Mouse (Mus musculus) liver, embryonic 15.5 days (tissue): ENCODE measurements around the gene E130114P18Rik. TPM values are rescaled to one million over a fixed set of nuclear protein-coding genes. Genes with fewer than 3 reads are reported as not detected.

Experiments
- ATAC-seq: fragments of 200-750 bp; cut with Nextera tagmentation; 2 replicates; pipeline ENCODE4 v1.8.0; 2017; ENCODE audit warnings: moderate number of reproducible peaks, mild to moderate bottlenecking, moderate library complexity; ENCODE audit not compliant: insufficient read depth
- H3K27ac ChIP-seq: fragments of 300-500 bp; sonication (generic); replicated peaks from 2 replicates; pipeline ENCODE4 v1.5.1; 2015; ENCODE audit warnings: mild to moderate bottlenecking, inconsistent platforms
- H3K27me3 ChIP-seq: fragments of 300-500 bp; sonication (generic); 2 replicates; pipeline ENCODE4 v1.6.1; 2015; ENCODE audit warnings: mild to moderate bottlenecking, inconsistent platforms
- H3K36me3 ChIP-seq: fragments of 300-500 bp; sonication (generic); replicated peaks from 2 replicates; pipeline ENCODE4 v1.6.1; 2015; ENCODE audit warnings: moderate library complexity, mild to moderate bottlenecking, inconsistent platforms
- H3K4me1 ChIP-seq: fragments of 300-500 bp; sonication (generic); replicated peaks from 2 replicates; pipeline ENCODE4 v1.6.1; 2015; ENCODE audit warnings: inconsistent platforms
- H3K4me2 ChIP-seq: fragments of 300-500 bp; sonication (generic); 2 replicates; pipeline ENCODE4 v1.6.1; 2015; ENCODE audit warnings: moderate library complexity, mild to moderate bottlenecking, inconsistent platforms
- H3K4me3 ChIP-seq: fragments of 300-500 bp; sonication (generic); replicated peaks from 2 replicates; pipeline ENCODE4 v1.5.1; 2015; ENCODE audit warnings: mild to moderate bottlenecking, inconsistent platforms
- H3K9ac ChIP-seq: fragments of 300-500 bp; sonication (generic); 2 replicates; pipeline ENCODE4 v1.6.1; 2015; ENCODE audit warnings: moderate library complexity, mild to moderate bottlenecking, inconsistent platforms
- H3K9me3 ChIP-seq: fragments of 300-500 bp; sonication (generic); replicated peaks from 2 replicates; pipeline ENCODE4 v1.6.1; 2016; ENCODE audit warnings: inconsistent platforms
- WGBS: fragments of 180-500 bp; shearing (Covaris S2); methylation state at CpG from one replicate; pipeline ENCODE4 v1.1.7; 2015; ENCODE audit warnings: mixed read lengths; ENCODE audit not compliant: insufficient replicate concordance; 5-methylcytosine and 5-hydroxymethylcytosine counted together
- polyA plus RNA-seq: library from polyadenylated mRNA; unstranded; fragments of >200 nt; fragmentation: Nextera tagmentation; extraction: Ambion mirVana; gene quantifications from 2 replicates; pipeline ENCODE4 v1.2.1, GENCODE M21; 2015

E130114P18Rik gene
- polyA plus RNA-seq, 1 experiment from 2014 or later = 0.10 TPM

DNA sequence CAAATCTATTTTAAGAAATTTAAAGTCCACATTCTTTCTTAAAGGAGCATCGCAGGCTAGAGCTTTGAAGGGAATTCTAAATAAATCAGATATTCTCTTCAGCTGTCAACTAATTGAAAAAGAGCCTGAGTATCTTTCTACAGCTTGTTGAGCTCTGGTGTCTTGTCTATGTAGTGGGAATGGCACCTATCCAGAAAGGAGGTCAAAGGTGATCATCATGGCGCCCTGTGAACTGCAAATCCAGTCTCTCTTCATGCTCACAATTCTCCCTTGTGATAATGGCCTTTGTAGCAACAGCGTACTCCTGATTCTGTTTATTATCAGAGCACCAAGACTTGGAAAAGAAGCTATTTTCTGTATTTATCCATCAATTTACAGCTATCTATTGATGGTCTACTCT is 11.8 kb downstream of the E130114P18Rik start:
- Histone ChIP-seq H3K4me3 (no peak overlapping the region), H3K4me1 (no peaks in the 10 kb centered on the region), H3K36me3 (no peaks in the 10 kb centered on the region), H3K9ac (no peak overlapping the region), H3K27ac (no peak overlapping the region), H3K4me2 (no peak overlapping the region), H3K9me3 (no peaks in the 10 kb centered on the region), H3K27me3 (peaks cover 2% of the 10 kb centered on the region; the same call in 1 of the 2 replicates)
- ATAC-seq = no peak
- 62% methylated on average over 3 of the region's 3 CpGs for WGBS

DNA sequence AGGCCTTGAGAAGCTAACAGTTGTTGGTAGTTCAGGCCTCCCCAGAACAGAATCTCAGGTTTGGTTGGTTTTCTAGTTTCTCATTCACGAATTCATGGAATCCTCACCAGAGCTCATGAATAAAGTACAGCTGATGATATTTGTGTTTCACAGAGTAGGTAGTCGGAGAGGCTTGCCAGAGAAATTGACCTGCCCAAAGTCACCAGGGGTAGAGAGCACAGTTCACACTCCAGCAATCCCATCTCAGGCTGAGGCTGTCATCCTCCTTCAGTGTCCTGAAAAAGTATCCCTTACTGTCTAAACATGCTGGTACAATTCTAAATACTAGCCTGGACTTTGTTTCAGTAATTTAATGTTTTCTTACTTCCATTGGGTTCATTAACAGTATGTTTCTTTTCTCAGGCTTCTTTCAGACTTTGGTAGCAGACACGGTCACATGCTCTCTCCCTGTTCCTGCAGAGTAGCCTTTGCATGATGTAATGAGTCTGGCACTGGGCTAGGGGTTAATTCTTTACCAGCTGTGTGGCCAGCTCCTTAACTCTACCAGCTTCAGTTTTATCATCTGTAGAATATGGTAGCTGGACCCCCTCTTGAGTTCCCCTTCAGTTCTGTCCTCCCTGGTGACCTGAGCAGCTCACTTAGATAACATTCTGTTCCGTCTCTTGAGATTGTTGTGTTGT is 12.4 kb downstream of the E130114P18Rik start:
- ATAC-seq = no peak
- H3K4me3 ChIP-seq = no peak overlapping the region
- no peaks in the 10 kb centered on the region for H3K9me3 ChIP-seq
- 53% methylated on average over 4 of the region's 4 CpGs for WGBS
- peaks cover 2% of the 10 kb centered on the region for H3K27me3 ChIP-seq
- no peaks in the 10 kb centered on the region for H3K4me1 ChIP-seq
- no peak overlapping the region for H3K27ac ChIP-seq
- H3K9ac ChIP-seq = no peak overlapping the region
- no peak overlapping the region for H3K4me2 ChIP-seq
- no peaks in the 10 kb centered on the region for H3K36me3 ChIP-seq

- H3K4me3 ChIP-seq = no peak overlapping the region
- H3K27ac ChIP-seq = no peak overlapping the region
- no peaks in the 10 kb centered on the region for H3K4me1 ChIP-seq
- no peaks in the 10 kb centered on the region for H3K36me3 ChIP-seq
- ATAC-seq = no peak
- 30% methylated on average over 4 of the region's 4 CpGs for WGBS
- no peak overlapping the region for H3K4me2 ChIP-seq
- H3K9me3 ChIP-seq = no peaks in the 10 kb centered on the region
- peaks cover 6% of the 10 kb centered on the region for H3K27me3 ChIP-seq
- H3K9ac ChIP-seq = no peak overlapping the region
These were observed 13.3 kb downstream of the E130114P18Rik start for GRCm38 (mm10) chr4:97764616-97765015.

GRCm38 (mm10) chr4:97758661-97759060 is 19.2 kb downstream of the E130114P18Rik start:
- ATAC-seq = no peak
- H3K27me3 ChIP-seq = peaks cover 63% of the 10 kb centered on the region
- no peak overlapping the region for H3K4me2 ChIP-seq
- 34% methylated on average over 3 of the region's 3 CpGs for WGBS
- H3K36me3 ChIP-seq = no peaks in the 10 kb centered on the region
- peaks cover 4% of the 10 kb centered on the region; the same call in 1 of the 2 replicates for H3K4me1 ChIP-seq
- no peak overlapping the region for H3K4me3 ChIP-seq
- H3K27ac ChIP-seq = no peak overlapping the region
- H3K9me3 ChIP-seq = no peaks in the 10 kb centered on the region
- H3K9ac ChIP-seq = no peak overlapping the region

DNA sequence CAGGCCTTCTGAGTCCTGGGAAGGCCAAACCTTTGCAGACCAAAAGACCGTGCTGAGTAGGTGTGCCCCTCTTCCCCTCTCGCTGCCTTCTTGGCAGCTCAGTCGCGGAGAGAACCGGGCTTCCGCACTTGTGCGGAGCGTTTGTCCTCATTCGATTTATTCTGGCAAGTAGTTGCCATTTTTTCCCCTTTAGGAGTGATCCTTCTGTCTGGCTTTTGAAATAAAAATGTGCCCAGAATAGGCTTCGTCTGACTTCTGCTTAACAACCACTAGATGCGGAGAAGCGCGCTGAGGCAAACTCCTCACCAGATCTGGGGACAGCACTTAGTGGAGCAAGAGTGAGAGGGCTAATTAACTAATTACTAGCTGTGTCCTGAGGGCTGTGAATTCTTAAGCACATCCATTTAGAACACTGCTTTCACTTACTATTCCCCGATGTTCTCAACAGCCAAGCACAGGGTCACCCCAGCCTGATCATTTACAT is 19.9 kb downstream of the E130114P18Rik start:
- peak overlapping the region; percentile 61 for H3K4me2 ChIP-seq
- no peaks in the 10 kb centered on the region for H3K9me3 ChIP-seq
- ATAC-seq = no peak
- WGBS = 2% methylated on average over 14 of the region's 14 CpGs
- H3K4me1 ChIP-seq = peaks cover 4% of the 10 kb centered on the region; the same call in 1 of the 2 replicates
- no peak overlapping the region for H3K27ac ChIP-seq
- peaks cover 69% of the 10 kb centered on the region for H3K27me3 ChIP-seq
- peak overlapping the region; percentile 49 for H3K4me3 ChIP-seq
- no peak overlapping the region; the same call in 1 of the 2 replicates for H3K9ac ChIP-seq
- H3K36me3 ChIP-seq = no peaks in the 10 kb centered on the region

GRCm38 (mm10) chr4:97757207-97757977 is 20.5 kb downstream of the E130114P18Rik start:
- H3K27ac ChIP-seq = no peak overlapping the region
- peak; percentile 34; the same call in 1 of the 2 replicates for ATAC-seq
- peaks cover 7% of the 10 kb centered on the region; the same call in 1 of the 2 replicates for H3K4me1 ChIP-seq
- H3K27me3 ChIP-seq = peaks cover 71% of the 10 kb centered on the region
- under 1% methylated on average over 38 of the region's 38 CpGs for WGBS
- peak overlapping the region; percentile 61 for H3K4me2 ChIP-seq
- no peaks in the 10 kb centered on the region for H3K36me3 ChIP-seq
- peak overlapping the region; percentile 49 for H3K4me3 ChIP-seq
- H3K9me3 ChIP-seq = no peaks in the 10 kb centered on the region
- no peak overlapping the region; the same call in 1 of the 2 replicates for H3K9ac ChIP-seq

DNA sequence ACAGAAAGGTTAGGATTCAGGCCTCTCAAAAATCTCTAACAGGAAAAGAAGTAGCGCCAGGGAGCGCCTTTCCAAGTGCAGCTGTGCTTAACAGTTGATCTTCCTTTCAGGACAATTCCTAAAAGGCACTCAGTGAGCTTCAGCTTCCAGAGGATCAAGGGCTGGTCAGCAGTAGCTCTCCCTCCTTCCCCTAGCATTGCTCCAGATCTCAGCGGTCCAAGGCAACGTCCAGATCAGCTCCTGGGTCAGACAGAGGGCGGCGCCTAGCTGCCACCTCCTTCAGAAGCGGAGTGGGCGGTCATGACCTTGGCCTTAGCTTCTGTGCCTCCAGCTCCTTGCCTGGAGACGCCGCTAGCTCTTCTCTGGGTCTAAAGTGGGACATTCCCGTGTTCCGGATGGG is 23.6 kb downstream of the E130114P18Rik start:
- Histone ChIP-seq H3K4me1 (peaks cover 15% of the 10 kb centered on the region), H3K9me3 (no peaks in the 10 kb centered on the region), H3K4me2 (no peak overlapping the region), H3K9ac (no peak overlapping the region), H3K4me3 (no peak overlapping the region), H3K27ac (no peak overlapping the region), H3K36me3 (no peaks in the 10 kb centered on the region), H3K27me3 (peaks cover 72% of the 10 kb centered on the region)
- ATAC-seq = no peak
- 15% methylated on average over 12 of the region's 12 CpGs for WGBS

GRCm38 (mm10) chr4:97753521-97753920 is 24.4 kb downstream of the E130114P18Rik start:
- Histone ChIP-seq H3K9ac (no peak overlapping the region), H3K27me3 (peaks cover 65% of the 10 kb centered on the region), H3K27ac (no peak overlapping the region), H3K36me3 (no peaks in the 10 kb centered on the region), H3K4me1 (peaks cover 15% of the 10 kb centered on the region), H3K9me3 (no peaks in the 10 kb centered on the region), H3K4me3 (no peak overlapping the region), H3K4me2 (no peak overlapping the region)
- ATAC-seq = no peak
- WGBS = 10% methylated on average over 1 of the region's 1 CpGs

DNA sequence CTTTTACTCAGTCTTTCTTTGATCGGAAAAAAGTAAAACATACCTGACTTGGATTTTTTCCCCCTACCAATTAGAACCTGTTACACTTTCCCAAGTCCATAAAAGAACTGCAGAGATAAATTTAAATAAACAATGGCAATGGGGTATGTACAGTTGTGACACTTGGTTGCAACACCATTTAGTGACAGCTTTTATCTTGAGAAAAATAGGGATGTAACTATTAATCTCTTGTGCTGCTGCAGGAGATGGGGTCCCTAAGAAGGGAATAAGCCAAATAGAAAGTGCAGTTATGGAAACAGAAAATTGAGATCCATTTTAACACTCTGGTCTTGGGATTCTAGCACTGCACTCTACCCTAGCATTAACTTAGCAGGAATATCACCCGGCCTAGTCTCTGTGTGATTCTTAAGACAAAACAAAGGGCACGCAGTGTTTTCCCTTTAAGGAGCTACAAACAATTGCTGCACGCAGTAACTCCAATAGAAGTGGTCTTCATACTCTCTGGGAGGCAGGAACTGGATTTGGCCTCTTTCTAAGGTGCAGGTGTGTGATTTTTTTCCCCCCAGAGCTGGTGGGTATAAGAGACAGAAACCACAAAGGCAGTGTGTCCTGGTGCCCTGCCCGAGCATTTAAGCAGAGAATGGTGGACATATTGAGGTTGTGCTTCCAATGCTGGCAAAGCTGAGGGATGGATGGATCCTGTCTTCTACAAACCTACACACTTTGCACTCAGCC is 25.4 kb downstream of the E130114P18Rik start:
- H3K4me3 ChIP-seq = peak overlapping the region; percentile 59
- no peak for ATAC-seq
- H3K4me2 ChIP-seq = peak overlapping the region; percentile 81
- H3K36me3 ChIP-seq = no peaks in the 10 kb centered on the region
- H3K27ac ChIP-seq = 0 out of 2 replicates have a peak overlapping the region, but pooled peaks have one; percentile 70
- no peaks in the 10 kb centered on the region for H3K9me3 ChIP-seq
- H3K27me3 ChIP-seq = peaks cover 54% of the 10 kb centered on the region
- no peak overlapping the region for H3K9ac ChIP-seq
- 31% methylated on average over 5 of the region's 5 CpGs for WGBS
- H3K4me1 ChIP-seq = peaks cover 11% of the 10 kb centered on the region

DNA sequence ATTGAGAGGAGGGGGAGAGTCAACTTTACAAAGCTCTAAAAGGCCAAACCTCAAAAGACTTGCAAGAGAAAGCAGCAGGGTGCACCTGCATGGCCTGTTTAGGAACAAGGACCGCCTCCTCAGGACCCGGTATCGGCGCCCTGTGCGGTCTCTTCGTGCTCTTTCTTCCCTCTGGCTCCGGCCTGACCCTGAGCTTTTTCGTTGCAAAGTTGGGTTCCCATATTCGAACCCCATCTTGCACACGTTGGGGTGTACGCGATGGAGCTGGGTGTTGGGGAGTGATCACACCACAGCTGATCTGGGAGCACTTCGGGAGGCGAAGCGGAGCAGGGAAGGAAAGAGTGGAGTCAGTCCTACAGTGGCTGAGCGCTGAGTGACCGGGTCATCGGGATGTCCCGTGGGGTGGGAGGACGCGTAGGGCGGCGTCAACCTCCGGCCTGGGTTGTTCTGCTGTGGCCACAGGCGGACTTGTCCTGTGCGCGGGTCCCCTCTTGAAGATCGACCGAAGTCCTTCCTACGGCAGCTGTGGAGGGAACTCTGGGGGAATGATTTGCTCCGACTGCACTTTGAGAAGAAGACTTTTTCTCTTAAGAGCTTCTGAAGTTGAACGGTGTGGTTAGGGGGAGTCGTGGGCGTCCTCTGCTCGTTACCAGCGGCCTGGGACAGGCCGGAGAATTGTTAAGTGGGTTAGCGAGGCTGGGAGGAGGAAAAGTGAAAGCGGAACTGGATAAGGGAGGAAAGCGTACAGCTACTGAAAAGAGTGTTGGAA is 26.2 kb downstream of the E130114P18Rik start:
- ATAC-seq = peak; percentile 70
- H3K9ac ChIP-seq = peak overlapping the region; percentile 63
- under 1% methylated on average over 40 of the region's 40 CpGs for WGBS
- H3K36me3 ChIP-seq = no peaks in the 10 kb centered on the region
- H3K27ac ChIP-seq = peak overlapping the region; percentile 70
- H3K4me2 ChIP-seq = peak overlapping the region; percentile 81
- peaks cover 47% of the 10 kb centered on the region for H3K27me3 ChIP-seq
- H3K4me3 ChIP-seq = peak overlapping the region; percentile 59
- no peaks in the 10 kb centered on the region for H3K9me3 ChIP-seq
- peaks cover 11% of the 10 kb centered on the region for H3K4me1 ChIP-seq
